Mouse (Mus musculus) bone marrow macrophage, adult 2 months (primary cell): Measurements from ENCODE around the gene Pon3.

ENCODE experiments used
- CTCF ChIP-seq: IDR thresholded peaks from 2 replicates; pipeline ENCODE4 v1.5.1; 2012; ENCODE audit warnings: low read depth, mild to moderate bottlenecking, low read length, moderate library complexity
- POLR2A ChIP-seq: IDR thresholded peaks from 2 replicates; pipeline ENCODE4 v1.6.1; 2012; ENCODE audit warnings: mild to moderate bottlenecking, low read depth, low read length, borderline replicate concordance

- no peak for TF ChIP-seq CTCF
- no peak for TF ChIP-seq POLR2A
Measured at GRCm38 (mm10) chr6:5277972-5278371, 21.9 kb upstream of the Pon3 start.
